Mouse (Mus musculus): ENCODE measurements around the gene Sgf29. TPM values are rescaled to one million over a fixed set of nuclear protein-coding genes. Genes with fewer than 3 reads are reported as not detected.

The Sgf29 gene
- total RNA-seq, 2 experiments from 2014 or later = 23.2 to 24.6 TPM

Other genes starting within 250 kb of the Sgf29 start
- gene Cd19, start 234.4 kb upstream of the Sgf29 start, total RNA-seq (2021) = under 1 TPM in 1 of 2 experiments, not detected in 1; 0.08 TPM
- 10 to 100 TPM; 12.1 to 12.7 TPM for gene Rabep2, start 220.6 kb upstream of the Sgf29 start, total RNA-seq (2021)
- gene Atp2a1, start 186.2 kb upstream of the Sgf29 start, total RNA-seq (2021) = over 10,000 TPM; 16,285 to 17,681 TPM
- 10 to 100 TPM; 47.1 to 47.6 TPM for gene Sh2b1, start 173.9 kb upstream of the Sgf29 start, total RNA-seq (2021)
- gene Tufm, start 161.9 kb upstream of the Sgf29 start, total RNA-seq (2021) = 100 to 1,000 TPM; 117 to 146 TPM
- 10 to 100 TPM; 31.1 to 32.4 TPM for gene Atxn2l, start 145.9 kb upstream of the Sgf29 start, total RNA-seq (2021)
- gene Eif3c, start 82.9 kb upstream of the Sgf29 start, total RNA-seq (2021) = 100 to 1,000 TPM; 135 to 136 TPM
- gene Apobr, start 64.4 kb upstream of the Sgf29 start, total RNA-seq (2021) = under 1 TPM; 0.55 to 0.88 TPM
- gene Cln3, start 63.5 kb upstream of the Sgf29 start, total RNA-seq (2021) = 1 to 10 TPM; 6.5 to 7.6 TPM
- not detected for gene Il27, start 54.4 kb upstream of the Sgf29 start, total RNA-seq (2021)
- 10 to 100 TPM; 15.4 to 18.3 TPM for gene Nupr1, start 18.4 kb upstream of the Sgf29 start, total RNA-seq (2021)
- 10 to 100 TPM; 20.3 to 45.9 TPM for gene Sult1a1, start 27.1 kb downstream of the Sgf29 start, total RNA-seq (2021)
- 10 to 100 TPM; 40.7 to 41.6 TPM for gene Bola2, start 46.1 kb downstream of the Sgf29 start, total RNA-seq (2021)
- gene Slx1b, start 46.5 kb downstream of the Sgf29 start, total RNA-seq (2021) = 1 to 10 TPM; 3.7 to 4.6 TPM
- 1 to 10 TPM; 2.7 to 3.6 TPM for gene Coro1a, start 58.5 kb downstream of the Sgf29 start, total RNA-seq (2021)
- 10 to 100 TPM; 35.0 to 40.0 TPM for gene Mapk3, start 110.3 kb downstream of the Sgf29 start, total RNA-seq (2021)
- 1 to 10 TPM in 1 of 2 experiments, under 1 TPM in 1; 0.92 to 1.8 TPM for gene Gdpd3, start 117.0 kb downstream of the Sgf29 start, total RNA-seq (2021)
- gene Ypel3, start 127.6 kb downstream of the Sgf29 start, total RNA-seq (2021) = 10 to 100 TPM; 52.4 to 64.9 TPM
- under 1 TPM; 0.31 to 0.55 TPM for gene Tbx6, start 132.2 kb downstream of the Sgf29 start, total RNA-seq (2021)
- gene Ppp4c, start 143.2 kb downstream of the Sgf29 start, total RNA-seq (2021) = 10 to 100 TPM; 28.0 to 33.6 TPM
- gene Fam57b, start 148.4 kb downstream of the Sgf29 start, total RNA-seq (2021) = 10 to 100 TPM; 12.5 to 14.2 TPM
- not detected for gene 4930451I11Rik, start 182.3 kb downstream of the Sgf29 start, total RNA-seq (2021)
- gene Doc2a, start 198.1 kb downstream of the Sgf29 start, total RNA-seq (2021) = not detected
- gene Hirip3, start 212.7 kb downstream of the Sgf29 start, total RNA-seq (2021) = 1 to 10 TPM; 6.1 to 8.5 TPM
- gene Ino80e, start 213.1 kb downstream of the Sgf29 start, total RNA-seq (2021) = 10 to 100 TPM; 13.7 to 14.1 TPM
- gene Taok2, start 235.4 kb downstream of the Sgf29 start, total RNA-seq (2021) = 10 to 100 TPM; 33.1 to 33.5 TPM